Mouse (Mus musculus) hematopoietic stem cell, adult 5-6 weeks (primary cell): ENCODE results near the gene Cxcl3. TPM values are rescaled to one million over a fixed set of nuclear protein-coding genes. Genes with fewer than 3 reads are reported as not detected.

Source experiments
- total RNA-seq: library from RNA; stranded (forward); fragments of 172-1452, 232-1000 nt; gene quantifications from 2 replicates; pipeline ENCODE4 v1.2.3, GENCODE M21; 2017

Gene Cxcl3
- total RNA-seq, 1 experiment from 2014 or later, result not detected

Other genes starting within 250 kb of the Cxcl3 start
- gene 5830473C10Rik, start 225.0 kb upstream of the Cxcl3 start, total RNA-seq, result not detected in 2 replicates
- 2.0 and 5.3 TPM in 2 replicates for gene Rassf6, start 145.4 kb upstream of the Cxcl3 start, total RNA-seq
- gene Cxcl5, start 26.7 kb upstream of the Cxcl3 start, total RNA-seq, result not detected in 2 replicates
- 0.75 and 5.4 TPM in 2 replicates for gene Ppbp, start 17.6 kb upstream of the Cxcl3 start, total RNA-seq
- gene Pf4, start 13.7 kb upstream of the Cxcl3 start, total RNA-seq, result 41.8 and 64.8 TPM in 2 replicates
- 0.13 TPM in 1 of 2 replicates, not detected in the other for gene Cxcl15, start 8.4 kb downstream of the Cxcl3 start, total RNA-seq
- not detected in 2 replicates for gene Cxcl1, start 105.1 kb downstream of the Cxcl3 start, total RNA-seq
- gene Cxcl2, start 117.8 kb downstream of the Cxcl3 start, total RNA-seq, result 59.1 and 228 TPM in 2 replicates
- 25.7 and 26.4 TPM in 2 replicates for gene Mthfd2l, start 145.0 kb downstream of the Cxcl3 start, total RNA-seq
- gene Epgn, start 241.4 kb downstream of the Cxcl3 start, total RNA-seq, result 0.25 TPM in 1 of 2 replicates, not detected in the other